Mouse (Mus musculus) G1E-ER4 (cell line): ENCODE measurements around the gene Vmn1r103. TPM values are rescaled to one million over a fixed set of nuclear protein-coding genes. Genes with fewer than 3 reads are reported as not detected.
"Not testable (repeated sequence)": the region's sequence is repeated elsewhere in the genome, so short reads cannot be mapped to it uniquely, and the experiment has no call there.

ENCODE experiments used
- GATA1 ChIP-seq: IDR thresholded peaks from one replicate; pipeline ENCODE4 v1.8.0; 2012; ENCODE audit warnings: low read length, inconsistent platforms
- polyA plus RNA-seq: library from polyadenylated mRNA; stranded (reverse); fragments of >175 nt; gene quantifications from 2 replicates; pipeline ENCODE4 v1.2.3, GENCODE M21; 2012

Gene Vmn1r103
- not detected in 2 replicates for polyA plus RNA-seq

DNA sequence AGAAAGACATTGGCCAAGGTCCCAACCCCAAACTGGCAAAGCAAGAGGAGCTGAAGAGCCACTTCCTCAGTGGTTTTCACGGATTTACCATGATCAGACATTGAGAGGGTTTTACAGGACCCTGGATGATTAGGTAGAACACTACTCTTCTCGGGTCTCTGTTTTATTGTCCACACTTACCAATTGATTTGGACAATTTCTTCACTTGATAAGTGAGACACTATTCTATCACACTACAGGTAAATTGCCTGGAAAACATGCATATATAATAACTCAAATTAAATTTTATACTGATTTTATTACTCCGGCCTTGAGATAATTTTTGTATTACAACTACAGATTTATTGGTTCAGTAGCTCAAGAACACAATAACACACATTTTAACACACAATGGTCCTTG lies at the start of gene Vmn1r103:
Gene Vmn1r103, minus strand, starts transcription at position 101 of the 400 bp plus-strand sequence.
- not testable (repeated sequence) for TF ChIP-seq GATA1

DNA sequence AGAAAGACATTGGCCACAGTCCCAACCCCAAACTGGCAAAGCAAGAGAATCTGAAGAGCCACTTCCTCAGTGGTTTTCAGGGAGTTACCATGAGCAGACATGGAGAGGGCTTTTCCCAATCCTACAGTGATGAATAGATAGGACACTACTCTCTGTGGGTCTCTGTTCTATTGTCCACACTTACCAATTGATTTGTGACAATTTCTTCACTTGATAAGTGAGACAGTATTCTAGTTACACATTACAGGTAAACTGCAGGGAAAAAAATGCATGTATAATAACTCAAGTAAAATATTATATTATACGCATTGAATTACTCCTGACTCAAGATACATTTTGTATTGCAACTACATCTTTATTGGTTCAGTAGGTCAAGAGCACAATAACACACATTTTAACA lies 35.3 kb upstream of the Vmn1r103 start, which contains the start of gene Gm5726:
Gene Gm5726, minus strand, starts transcription at position 101 of the 400 bp plus-strand sequence.
- not testable (repeated sequence) for TF ChIP-seq GATA1

DNA sequence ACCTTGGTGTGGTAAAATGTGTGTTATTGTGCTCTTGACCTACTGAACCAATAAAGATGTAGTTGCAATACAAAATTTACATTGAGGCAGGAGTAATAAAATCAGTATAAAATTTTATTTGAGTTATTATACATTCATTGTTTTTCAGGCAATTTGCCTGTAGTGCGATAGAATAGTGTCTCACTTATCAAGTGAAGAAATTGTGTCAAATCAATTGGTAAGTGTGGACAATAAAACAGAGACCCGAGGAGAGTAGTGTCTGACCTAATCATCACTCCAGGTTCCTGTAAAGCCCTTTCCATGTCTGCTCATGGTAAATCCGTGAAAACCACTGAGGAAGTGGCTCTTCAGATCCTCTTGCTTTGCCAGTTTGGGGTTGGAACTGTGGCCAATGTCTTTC lies 23.2 kb upstream of the Vmn1r103 start, which contains the start of gene Vmn1r104:
Gene Vmn1r104, plus strand, starts transcription at position 301 of the 400 bp plus-strand sequence.
- not testable (repeated sequence) for TF ChIP-seq GATA1

DNA sequence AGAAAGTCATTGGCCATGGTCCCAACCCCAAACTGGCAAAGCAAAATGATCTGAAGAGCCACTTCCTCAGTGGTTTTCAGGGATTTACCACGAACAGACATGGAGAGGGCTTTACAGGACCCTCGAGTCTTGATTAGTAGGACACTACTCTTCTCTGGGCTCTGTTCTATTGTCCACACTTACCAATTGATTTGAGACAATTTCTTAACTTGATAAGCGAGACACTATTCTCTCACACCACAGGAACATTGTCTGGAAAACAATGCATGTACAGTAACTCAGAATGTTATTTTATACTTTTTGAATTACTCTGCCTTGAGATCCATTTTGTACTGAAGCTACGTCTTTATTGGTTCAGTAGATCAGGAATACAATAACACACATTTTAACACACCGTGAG lies 35.5 kb downstream of the Vmn1r103 start, which contains the start of gene Gm10670:
Gene Gm10670, minus strand, starts transcription at position 101 of the 400 bp plus-strand sequence.
- not testable (repeated sequence) for TF ChIP-seq GATA1

Other genes with a start within 250 kb of the Vmn1r103 start
- not detected in 2 replicates for gene Gm5890, start 247.7 kb downstream of the Vmn1r103 start, polyA plus RNA-seq
- not detected in 2 replicates for gene Gm4133, start 176.5 kb downstream of the Vmn1r103 start, polyA plus RNA-seq
- gene Gm5728, start 135.1 kb downstream of the Vmn1r103 start, polyA plus RNA-seq: not detected in 2 replicates
- gene Vmn1r100, start 92.6 kb downstream of the Vmn1r103 start, polyA plus RNA-seq: not detected in 2 replicates
- not detected in 2 replicates for gene Vmn1r101, start 67.9 kb downstream of the Vmn1r103 start, polyA plus RNA-seq
- gene Gm10670, start 35.6 kb downstream of the Vmn1r103 start, polyA plus RNA-seq: not detected in 2 replicates
- not detected in 2 replicates for gene Vmn1r104, start 23.3 kb upstream of the Vmn1r103 start, polyA plus RNA-seq
- gene Gm5726, start 35.2 kb upstream of the Vmn1r103 start, polyA plus RNA-seq: not detected in 2 replicates
- not detected in 2 replicates for gene Gm4141, start 65.7 kb upstream of the Vmn1r103 start, polyA plus RNA-seq
- gene Gm4513, start 88.5 kb upstream of the Vmn1r103 start, polyA plus RNA-seq: not detected in 2 replicates
- gene Vmn1r107, start 158.4 kb upstream of the Vmn1r103 start, polyA plus RNA-seq: not detected in 2 replicates
- gene Vmn1r111, start 192.7 kb upstream of the Vmn1r103 start, polyA plus RNA-seq: not detected in 2 replicates
- gene Gm10668, start 220.1 kb upstream of the Vmn1r103 start, polyA plus RNA-seq: not detected in 2 replicates